Mouse (Mus musculus) heart, embryonic 12.5 days (tissue): ENCODE data around the gene Olfr1274-ps. TPM values are rescaled to one million over a fixed set of nuclear protein-coding genes. Genes with fewer than 3 reads are reported as not detected.
"Not testable (repeated sequence)": the region's sequence is repeated elsewhere in the genome, so short reads cannot be mapped to it uniquely, and the experiment has no call there.

Source experiments
- ATAC-seq: fragments of 200-750 bp; cut with Nextera tagmentation; 2 replicates; pipeline ENCODE4 v1.8.0; 2017; ENCODE audit warnings: moderate TSS enrichment, moderate library complexity; ENCODE audit not compliant: insufficient number of reproducible peaks, low FRiP score
- H3K27ac ChIP-seq: fragments of 300-500 bp; sonication (generic); 2 replicates; pipeline ENCODE4 v1.5.1; 2016; ENCODE audit warnings: mild to moderate bottlenecking, moderate library complexity; ENCODE audit not compliant: poor library complexity, severe bottlenecking
- H3K27me3 ChIP-seq: fragments of 300-500 bp; sonication (generic); replicated peaks from 2 replicates; pipeline ENCODE4 v1.6.1; 2016; ENCODE audit warnings: mild to moderate bottlenecking, moderate library complexity
- H3K36me3 ChIP-seq: fragments of 300-500 bp; sonication (generic); 2 replicates; pipeline ENCODE4 v1.6.1; 2016; ENCODE audit warnings: mild to moderate bottlenecking, moderate library complexity
- H3K4me1 ChIP-seq: fragments of 300-500 bp; sonication (generic); replicated peaks from 2 replicates; pipeline ENCODE4 v1.6.1; 2016; ENCODE audit warnings: mild to moderate bottlenecking
- H3K4me2 ChIP-seq: fragments of 300-500 bp; sonication (generic); 2 replicates; pipeline ENCODE4 v1.6.1; 2016; ENCODE audit warnings: mild to moderate bottlenecking, moderate library complexity
- H3K4me3 ChIP-seq: fragments of 300-500 bp; sonication (generic); 2 replicates; pipeline ENCODE4 v1.5.1; 2016; ENCODE audit warnings: mild to moderate bottlenecking
- H3K9ac ChIP-seq: fragments of 300-500 bp; sonication (generic); 2 replicates; pipeline ENCODE4 v1.6.1; 2016; ENCODE audit warnings: mild to moderate bottlenecking, moderate library complexity
- H3K9me3 ChIP-seq: fragments of 300-500 bp; sonication (generic); replicated peaks from 2 replicates; pipeline ENCODE4 v1.6.1; 2016; ENCODE audit warnings: mild to moderate bottlenecking, moderate library complexity
- WGBS: fragments of 180-500 bp; shearing (Covaris S2); methylation state at CpG from one replicate; pipeline ENCODE4 v1.1.7; 2016; 5-methylcytosine and 5-hydroxymethylcytosine counted together
- polyA plus RNA-seq: library from polyadenylated mRNA; unstranded; fragments of >200 nt; fragmentation: Nextera tagmentation; extraction: Ambion mirVana; gene quantifications from 2 replicates; pipeline ENCODE4 v1.2.1, GENCODE M21; 2016

The Olfr1274-ps gene
- polyA plus RNA-seq, 1 experiment from 2014 or later, result not detected

GRCm38 (mm10) chr2:90441811-90442210 is 43.3 kb downstream of the Olfr1274-ps start:
- H3K4me1 ChIP-seq, H3K27ac ChIP-seq, H3K4me3 ChIP-seq, H3K9me3 ChIP-seq, ATAC-seq, H3K36me3 ChIP-seq, H3K9ac ChIP-seq, H3K27me3 ChIP-seq, H3K4me2 ChIP-seq: not testable (repeated sequence)
- 57% methylated on average over 4 of the region's 4 CpGs for WGBS

- Histone ChIP-seq H3K27ac (no peak overlapping the region), H3K9me3 (no peaks in the 10 kb centered on the region), H3K4me2 (no peak overlapping the region), H3K4me3 (no peak overlapping the region), H3K9ac (no peak overlapping the region), H3K4me1 (0 out of 2 replicates have a peak, but pooled peaks cover under 1% of the 10 kb centered on the region), H3K36me3 (no peaks in the 10 kb centered on the region), H3K27me3 (no peaks in the 10 kb centered on the region)
- 67% methylated on average over 5 of the region's 5 CpGs for WGBS
- no peak for ATAC-seq
Observed at GRCm38 (mm10) chr2:90443811-90444210, 45.3 kb downstream of the Olfr1274-ps start.

DNA sequence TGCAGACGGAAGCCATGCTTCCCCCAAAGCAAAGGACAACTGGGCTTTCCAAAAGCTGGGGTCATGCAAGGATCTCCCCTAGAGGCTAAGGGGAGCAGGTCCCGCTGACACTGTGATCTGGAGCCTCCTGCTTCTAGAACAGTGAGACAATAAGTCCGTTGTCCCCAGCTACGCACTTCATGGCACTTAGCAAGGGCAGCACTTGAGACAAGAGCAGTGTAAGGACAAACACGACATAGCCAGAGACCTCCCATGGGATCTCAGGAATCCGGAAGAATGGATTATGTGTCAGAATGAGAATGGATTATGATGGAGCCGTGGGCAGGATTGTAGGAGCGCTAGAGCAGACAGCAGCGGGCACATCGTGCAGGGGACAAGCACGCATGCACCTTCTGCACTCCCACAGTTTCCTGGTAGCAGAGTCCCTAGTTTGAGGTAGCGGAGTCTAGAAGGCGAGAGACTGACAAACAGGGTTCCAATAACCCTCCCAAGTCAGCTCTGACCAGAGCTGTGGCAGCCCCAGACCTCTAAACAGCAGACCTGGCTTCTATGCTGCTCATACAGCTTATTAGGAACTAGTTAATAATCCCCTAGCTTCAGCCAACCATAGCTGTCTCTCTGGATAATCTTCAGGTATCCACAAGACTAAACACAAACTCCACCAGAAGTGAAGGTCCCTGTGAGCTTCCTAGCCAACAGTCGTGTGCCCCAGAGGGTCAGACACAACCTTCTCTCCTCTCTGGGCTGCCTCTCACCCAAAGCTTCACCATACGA is 50.7 kb downstream of the Olfr1274-ps start:
- Histone ChIP-seq H3K27ac (no peak overlapping the region), H3K4me2 (no peak overlapping the region), H3K9ac (no peak overlapping the region), H3K36me3 (peaks cover 8% of the 10 kb centered on the region; the same call in 1 of the 2 replicates), H3K4me1 (0 out of 2 replicates have a peak, but pooled peaks cover 4% of the 10 kb centered on the region), H3K27me3 (no peaks in the 10 kb centered on the region), H3K9me3 (no peaks in the 10 kb centered on the region), H3K4me3 (no peak overlapping the region)
- 77% methylated on average over 15 of the region's 15 CpGs for WGBS
- ATAC-seq, result no peak

GRCm38 (mm10) chr2:90452380-90452779 is 53.9 kb downstream of the Olfr1274-ps start:
- 0 out of 2 replicates have a peak, but pooled peaks cover 4% of the 10 kb centered on the region for H3K4me1 ChIP-seq
- H3K27me3 ChIP-seq, result no peaks in the 10 kb centered on the region
- H3K4me3 ChIP-seq, result no peak overlapping the region
- no peak overlapping the region for H3K27ac ChIP-seq
- H3K9me3 ChIP-seq, result no peaks in the 10 kb centered on the region
- no peak overlapping the region for H3K4me2 ChIP-seq
- H3K9ac ChIP-seq, result no peak overlapping the region
- WGBS, result 79% methylated on average over 3 of the region's 3 CpGs
- ATAC-seq, result no peak
- peaks cover 16% of the 10 kb centered on the region for H3K36me3 ChIP-seq

Other genes with a start within 250 kb of the Olfr1274-ps start
- not detected in 2 replicates for gene Olfr1270, start 245.6 kb upstream of the Olfr1274-ps start, polyA plus RNA-seq
- gene Olfr1506, start 174.2 kb upstream of the Olfr1274-ps start, polyA plus RNA-seq, result not detected in 2 replicates
- not detected in 2 replicates for gene Olfr142, start 141.1 kb upstream of the Olfr1274-ps start, polyA plus RNA-seq
- gene Olfr1271, start 127.7 kb upstream of the Olfr1274-ps start, polyA plus RNA-seq, result not detected in 2 replicates
- gene Olfr1272, start 105.8 kb upstream of the Olfr1274-ps start, polyA plus RNA-seq, result not detected in 2 replicates
- not detected in 2 replicates for gene Gm13769, start 76.5 kb upstream of the Olfr1274-ps start, polyA plus RNA-seq
- gene Ptprj, start 182.0 kb downstream of the Olfr1274-ps start, polyA plus RNA-seq, result 1.6 and 2.0 TPM in 2 replicates